Mouse (Mus musculus) intestine, embryonic 16.5 days (tissue): ENCODE measurements around the gene H2afy. TPM values are rescaled to one million over a fixed set of nuclear protein-coding genes. Genes with fewer than 3 reads are reported as not detected.

Source experiments
- ATAC-seq: fragments of 200-750 bp; cut with Nextera tagmentation; 2 replicates; pipeline ENCODE4 v1.8.0; 2017; ENCODE audit warnings: moderate TSS enrichment, moderate library complexity
- H3K27ac ChIP-seq: fragments of 300-500 bp; sonication (generic); 2 replicates; pipeline ENCODE4 v1.5.1; 2014; ENCODE audit warnings: mild to moderate bottlenecking, low read length
- H3K27me3 ChIP-seq: fragments of 300-500 bp; sonication (generic); replicated peaks from 2 replicates; pipeline ENCODE4 v1.6.1; 2014; ENCODE audit warnings: low read length, control low read depth, mixed read lengths; ENCODE audit not compliant: control insufficient read depth, insufficient read depth
- H3K36me3 ChIP-seq: fragments of 300-500 bp; sonication (generic); 2 replicates; pipeline ENCODE4 v1.6.1; 2014; ENCODE audit warnings: low read length, control low read depth; ENCODE audit not compliant: control insufficient read depth, insufficient read depth
- H3K4me1 ChIP-seq: fragments of 300-500 bp; sonication (generic); 2 replicates; pipeline ENCODE4 v1.6.1; 2014; ENCODE audit warnings: low read length, control low read depth, mixed read lengths; ENCODE audit not compliant: control insufficient read depth, insufficient read depth
- H3K4me2 ChIP-seq: fragments of 300-500 bp; sonication (generic); 2 replicates; pipeline ENCODE4 v1.6.1; 2014; ENCODE audit warnings: low read depth, low read length, control low read depth
- H3K4me3 ChIP-seq: fragments of 300-500 bp; sonication (generic); 2 replicates; pipeline ENCODE4 v1.5.1; 2014; ENCODE audit warnings: mild to moderate bottlenecking, low read length
- H3K9ac ChIP-seq: fragments of 300-500 bp; sonication (generic); 2 replicates; pipeline ENCODE4 v1.6.1; 2014; ENCODE audit warnings: low read depth, low read length
- H3K9me3 ChIP-seq: fragments of 300-500 bp; sonication (generic); 2 replicates; pipeline ENCODE4 v1.6.1; 2016; ENCODE audit warnings: low read length, control low read depth; ENCODE audit not compliant: control insufficient read depth
- WGBS: fragments of 180-500 bp; shearing (Covaris S2); extraction: QIAGEN DNeasy Blood & Tissue Kit; methylation state at CpG from one replicate; pipeline ENCODE4 v1.1.7; 2014; 5-methylcytosine and 5-hydroxymethylcytosine counted together
- polyA plus RNA-seq: library from polyadenylated mRNA; unstranded; fragments of >200 nt; fragmentation: Nextera tagmentation; extraction: Ambion mirVana; gene quantifications from 2 replicates; pipeline ENCODE4 v1.2.1, GENCODE M21; 2015

The H2afy gene
- polyA plus RNA-seq, 1 experiment from 2014 or later, result 246 TPM

GRCm38 (mm10) chr13:56025027-56025410 lies 111.1 kb downstream of the H2afy start:
- Histone ChIP-seq H3K4me1 (peaks cover 13% of the 10 kb centered on the region; the same call in 1 of the 2 replicates), H3K4me3 (0 out of 2 replicates have a peak overlapping the region, but pooled peaks have one; percentile 9), H3K27me3 (peaks cover 10% of the 10 kb centered on the region; the same call in 1 of the 2 replicates), H3K9ac (no peak overlapping the region), H3K36me3 (no peaks in the 10 kb centered on the region), H3K4me2 (peak overlapping the region; percentile 32; the same call in 1 of the 2 replicates), H3K9me3 (no peaks in the 10 kb centered on the region), H3K27ac (no peak overlapping the region)
- 35% methylated on average over 14 of the region's 14 CpGs for WGBS
- ATAC-seq, result no peak

GRCm38 (mm10) chr13:56024410-56025026 lies 111.6 kb downstream of the H2afy start:
- Histone ChIP-seq H3K27me3 (peaks cover 10% of the 10 kb centered on the region; the same call in 1 of the 2 replicates), H3K4me2 (peak overlapping the region; percentile 32; the same call in 1 of the 2 replicates), H3K9me3 (no peaks in the 10 kb centered on the region), H3K9ac (no peak overlapping the region), H3K27ac (no peak overlapping the region), H3K4me1 (peaks cover 13% of the 10 kb centered on the region; the same call in 1 of the 2 replicates), H3K36me3 (no peaks in the 10 kb centered on the region), H3K4me3 (0 out of 2 replicates have a peak overlapping the region, but pooled peaks have one; percentile 9)
- peak; percentile 42; the same call in 1 of the 2 replicates for ATAC-seq
- WGBS, result 29% methylated on average over 14 of the region's 14 CpGs

Other genes with a start within 250 kb of the H2afy start
- 4.8 and 4.9 TPM in 2 replicates for gene Tifab, start 42.5 kb upstream of the H2afy start, polyA plus RNA-seq
- gene Neurog1, start 115.8 kb upstream of the H2afy start, polyA plus RNA-seq, result not detected in 2 replicates
- 8.8 TPM in 2 replicates for gene Cxcl14, start 160.2 kb upstream of the H2afy start, polyA plus RNA-seq